Mouse (Mus musculus): Measurements from ENCODE around the gene Rdh1. TPM values are rescaled to one million over a fixed set of nuclear protein-coding genes. Genes with fewer than 3 reads are reported as not detected.
A peak's percentile ranks its signal among the peaks of the same experiment; 100 is the strongest.
"Not testable (repeated sequence)": the region's sequence is repeated elsewhere in the genome, so short reads cannot be mapped to it uniquely, and the experiment has no call there.

The Rdh1 gene
- polyA plus RNA-seq, 1 experiment from 2014 or later: not detected

GRCm38 (mm10) chr10:127755246-127755645 is 4.3 kb upstream of the Rdh1 start:
- no peaks in the 10 kb centered on the region for H3K27me3 ChIP-seq (ENCODE audit: control insufficient read depth, insufficient read depth, low read length)
- DNase-seq (no peak), ATAC-seq (ENCODE audit: low FRiP score, low TSS enrichment) (no peak)
- H3K4me1 ChIP-seq (ENCODE audit: control insufficient read depth, insufficient read depth, low read length): no peaks in the 10 kb centered on the region
- H3K4me3 ChIP-seq (replicated peaks; ENCODE audit: low read depth, low read length): no peak overlapping the region
- no peak overlapping the region for H3K4me2 ChIP-seq (ENCODE audit: low read length)
- no peaks in the 10 kb centered on the region for H3K9me3 ChIP-seq (ENCODE audit: control insufficient read depth, low read length)
- no peaks in the 10 kb centered on the region for H3K36me3 ChIP-seq (ENCODE audit: control insufficient read depth, insufficient read depth, low read length)
- H3K9ac ChIP-seq (replicated peaks; ENCODE audit: low read length): no peak overlapping the region
- no peak overlapping the region for H3K27ac ChIP-seq (replicated peaks; ENCODE audit: low read depth, low read length)
- WGBS: 92% methylated on average over 3 of the region's 3 CpGs

- no peaks in the 10 kb centered on the region for H3K27me3 ChIP-seq (ENCODE audit: control insufficient read depth, insufficient read depth, low read length)
- H3K9me3 ChIP-seq (ENCODE audit: control insufficient read depth, low read length): no peaks in the 10 kb centered on the region
- ATAC-seq (ENCODE audit: low FRiP score, low TSS enrichment): no peak
- H3K9ac ChIP-seq (replicated peaks; ENCODE audit: low read length): no peak overlapping the region
- H3K4me2 ChIP-seq (ENCODE audit: low read length): peak overlapping the region; percentile 28
- no peak overlapping the region for H3K27ac ChIP-seq (replicated peaks; ENCODE audit: low read depth, low read length)
- H3K4me3 ChIP-seq (replicated peaks; ENCODE audit: low read depth, low read length): no peak overlapping the region
- no peak for DNase-seq
- H3K36me3 ChIP-seq (ENCODE audit: control insufficient read depth, insufficient read depth, low read length): no peaks in the 10 kb centered on the region
- H3K4me1 ChIP-seq (ENCODE audit: control insufficient read depth, insufficient read depth, low read length): no peaks in the 10 kb centered on the region
- WGBS: 56% methylated on average over 18 of the region's 18 CpGs
Observed at GRCm38 (mm10) chr10:127755770-127756468, 3.6 kb upstream of the Rdh1 start.

GRCm38 (mm10) chr10:127762926-127763325 is 3.4 kb downstream of the Rdh1 start:
- not testable (repeated sequence) for H3K4me3 ChIP-seq (replicated peaks; ENCODE audit: low read depth, low read length); H3K9me3 ChIP-seq (ENCODE audit: control insufficient read depth, low read length); H3K36me3 ChIP-seq (ENCODE audit: control insufficient read depth, insufficient read depth, low read length); H3K4me2 ChIP-seq (ENCODE audit: low read length); DNase-seq; H3K9ac ChIP-seq (replicated peaks; ENCODE audit: low read length); ATAC-seq (ENCODE audit: low FRiP score, low TSS enrichment); H3K27ac ChIP-seq (replicated peaks; ENCODE audit: low read depth, low read length); H3K27me3 ChIP-seq (ENCODE audit: control insufficient read depth, insufficient read depth, low read length); H3K4me1 ChIP-seq (ENCODE audit: control insufficient read depth, insufficient read depth, low read length)
- WGBS: 86% methylated on average over 10 of the region's 10 CpGs

DNA sequence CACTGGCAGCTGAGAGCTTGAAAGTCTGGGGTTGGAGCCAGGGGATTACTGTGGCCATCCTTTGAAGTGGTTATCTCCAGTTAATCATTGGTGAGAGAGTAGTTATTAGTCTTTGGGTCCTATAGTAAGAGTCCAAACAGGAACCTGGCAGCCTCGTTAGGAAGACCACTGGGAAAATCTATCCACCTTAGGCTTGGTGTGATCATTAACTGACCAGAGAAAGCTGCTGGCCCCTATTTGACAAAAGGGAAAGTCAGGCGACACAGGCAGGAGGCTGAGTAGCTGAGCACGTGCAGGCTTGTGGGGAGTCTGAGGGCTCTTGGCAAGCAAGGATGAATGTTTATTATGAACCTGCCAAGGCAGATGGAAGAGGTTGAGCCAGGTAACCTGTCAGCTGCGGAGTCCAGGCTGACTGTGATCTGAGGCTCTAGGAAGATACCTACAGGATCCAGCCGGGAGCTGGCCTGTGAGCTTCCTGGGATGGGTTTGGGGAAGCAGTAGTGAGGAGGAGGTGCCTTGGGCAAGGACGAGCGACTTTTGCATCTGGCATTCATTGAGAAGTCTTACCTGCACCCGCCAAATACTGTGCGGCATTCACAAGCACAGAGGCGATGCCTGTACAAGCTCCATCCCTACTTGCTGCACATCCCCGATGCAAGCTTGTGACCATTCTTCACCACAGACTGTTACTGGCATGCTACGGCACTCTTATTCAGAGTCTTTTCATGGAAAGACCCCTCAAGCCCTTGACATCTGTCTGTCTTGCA is 4.6 kb downstream of the Rdh1 start:
- 79% methylated on average over 12 of the region's 12 CpGs for WGBS
- no peak overlapping the region for H3K4me2 ChIP-seq (ENCODE audit: low read length)
- no peaks in the 10 kb centered on the region for H3K4me1 ChIP-seq (ENCODE audit: control insufficient read depth, insufficient read depth, low read length)
- H3K9ac ChIP-seq (replicated peaks; ENCODE audit: low read length): no peak overlapping the region
- no peak overlapping the region for H3K4me3 ChIP-seq (replicated peaks; ENCODE audit: low read depth, low read length)
- H3K9me3 ChIP-seq (ENCODE audit: control insufficient read depth, low read length): no peaks in the 10 kb centered on the region
- no peaks in the 10 kb centered on the region for H3K36me3 ChIP-seq (ENCODE audit: control insufficient read depth, insufficient read depth, low read length)
- ATAC-seq (ENCODE audit: low FRiP score, low TSS enrichment) (no peak), DNase-seq (no peak)
- no peak overlapping the region for H3K27ac ChIP-seq (replicated peaks; ENCODE audit: low read depth, low read length)
- no peaks in the 10 kb centered on the region for H3K27me3 ChIP-seq (ENCODE audit: control insufficient read depth, insufficient read depth, low read length)

DNA sequence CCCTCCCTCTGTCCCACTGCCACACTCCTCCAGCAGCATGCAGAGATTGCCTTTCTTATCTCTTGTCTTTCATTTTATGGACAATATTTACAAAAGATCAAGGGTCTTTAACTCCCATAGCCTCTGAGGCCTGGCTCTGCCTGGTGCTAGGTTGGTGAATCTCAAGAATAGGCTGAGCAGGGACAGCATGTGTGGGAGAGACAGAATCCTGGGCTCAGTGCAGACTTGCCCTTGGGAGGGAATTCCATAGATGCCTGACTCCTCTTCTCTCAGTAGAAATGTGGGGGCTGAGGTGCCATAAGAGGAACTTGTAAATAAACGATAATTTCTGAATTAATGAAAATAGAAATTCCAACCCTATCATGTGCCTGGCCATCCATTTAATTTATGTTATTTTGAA is 7.0 kb downstream of the Rdh1 start:
- Histone ChIP-seq H3K9me3 (ENCODE audit: control insufficient read depth, low read length) (no peaks in the 10 kb centered on the region), H3K9ac (replicated peaks; ENCODE audit: low read length) (no peak overlapping the region), H3K36me3 (ENCODE audit: control insufficient read depth, insufficient read depth, low read length) (no peaks in the 10 kb centered on the region), H3K27ac (replicated peaks; ENCODE audit: low read depth, low read length) (no peak overlapping the region), H3K27me3 (ENCODE audit: control insufficient read depth, insufficient read depth, low read length) (no peaks in the 10 kb centered on the region), H3K4me3 (replicated peaks; ENCODE audit: low read depth, low read length) (no peak overlapping the region), H3K4me2 (ENCODE audit: low read length) (no peak overlapping the region), H3K4me1 (ENCODE audit: control insufficient read depth, insufficient read depth, low read length) (no peaks in the 10 kb centered on the region)
- 100% methylated on average over 1 of the region's 1 CpGs for WGBS
- no peak for ATAC-seq (ENCODE audit: low FRiP score, low TSS enrichment)
- DNase-seq: no peak

- no peak for DNase-seq
- no peak for ATAC-seq (ENCODE audit: low FRiP score, low TSS enrichment)
- no peak within 1 kb of the TSS for H3K4me3 ChIP-seq (replicated peaks; ENCODE audit: low read depth, low read length)
- H3K36me3 ChIP-seq (ENCODE audit: control insufficient read depth, insufficient read depth, low read length): no peaks in the 10 kb centered on the region
- H3K4me2 ChIP-seq (ENCODE audit: low read length): no peak within 1 kb of the TSS
- no peaks in the 10 kb centered on the region for H3K27me3 ChIP-seq (ENCODE audit: control insufficient read depth, insufficient read depth, low read length)
- 90% methylated on average over 2 of the region's 2 CpGs for WGBS
- H3K4me1 ChIP-seq (ENCODE audit: control insufficient read depth, insufficient read depth, low read length): no peaks in the 10 kb centered on the region
- no peak within 1 kb of the TSS for H3K9ac ChIP-seq (replicated peaks; ENCODE audit: low read length)
- no peak within 1 kb of the TSS for H3K27ac ChIP-seq (replicated peaks; ENCODE audit: low read depth, low read length)
- H3K9me3 ChIP-seq (ENCODE audit: control insufficient read depth, low read length): no peaks in the 10 kb centered on the region
Observed at GRCm38 (mm10) chr10:127776011-127776410, 16.5 kb downstream of the Rdh1 start, which contains the start of gene Rdh9. Gene Rdh9, plus strand, starts transcription at chr10:127776386.

GRCm38 (mm10) chr10:127782321-127782720 is 22.8 kb downstream of the Rdh1 start:
- not testable (repeated sequence) for DNase-seq; H3K4me3 ChIP-seq (replicated peaks; ENCODE audit: low read depth, low read length); H3K9ac ChIP-seq (replicated peaks; ENCODE audit: low read length); H3K4me2 ChIP-seq (ENCODE audit: low read length); H3K36me3 ChIP-seq (ENCODE audit: control insufficient read depth, insufficient read depth, low read length); ATAC-seq (ENCODE audit: low FRiP score, low TSS enrichment); H3K27ac ChIP-seq (replicated peaks; ENCODE audit: low read depth, low read length); H3K9me3 ChIP-seq (ENCODE audit: control insufficient read depth, low read length); H3K27me3 ChIP-seq (ENCODE audit: control insufficient read depth, insufficient read depth, low read length); H3K4me1 ChIP-seq (ENCODE audit: control insufficient read depth, insufficient read depth, low read length)
- 95% methylated on average over 17 of the region's 17 CpGs for WGBS

DNA sequence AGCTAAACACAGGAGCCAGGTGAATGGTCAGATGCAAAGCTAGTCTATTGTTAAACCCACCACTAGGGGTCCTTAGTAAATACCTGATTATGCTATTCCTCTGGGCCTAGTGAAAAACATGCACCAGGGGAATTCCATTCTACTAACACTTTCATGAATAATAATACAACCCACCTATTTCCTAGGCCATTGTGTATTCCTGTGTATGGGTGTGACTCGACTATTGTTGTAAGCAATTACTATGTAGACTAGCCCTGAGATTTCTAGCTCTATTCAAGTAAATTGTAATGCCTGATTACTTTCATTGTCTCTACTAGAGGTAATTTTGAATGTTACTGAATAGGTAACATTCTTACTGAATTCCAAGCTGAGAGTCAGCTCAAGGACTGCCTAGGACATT is 25.9 kb downstream of the Rdh1 start:
- not testable (repeated sequence) for H3K4me1 ChIP-seq (ENCODE audit: control insufficient read depth, insufficient read depth, low read length); H3K27ac ChIP-seq (replicated peaks; ENCODE audit: low read depth, low read length); H3K27me3 ChIP-seq (ENCODE audit: control insufficient read depth, insufficient read depth, low read length); ATAC-seq (ENCODE audit: low FRiP score, low TSS enrichment); H3K36me3 ChIP-seq (ENCODE audit: control insufficient read depth, insufficient read depth, low read length); H3K9ac ChIP-seq (replicated peaks; ENCODE audit: low read length); H3K4me2 ChIP-seq (ENCODE audit: low read length); H3K4me3 ChIP-seq (replicated peaks; ENCODE audit: low read depth, low read length); H3K9me3 ChIP-seq (ENCODE audit: control insufficient read depth, low read length); DNase-seq
- 85% methylated on average over 1 of the region's 1 CpGs for WGBS

GRCm38 (mm10) chr10:127799295-127799694 is 39.8 kb downstream of the Rdh1 start:
- WGBS: 75% methylated on average over 1 of the region's 1 CpGs
- DNase-seq (no peak), ATAC-seq (ENCODE audit: low FRiP score, low TSS enrichment) (no peak)
- Histone ChIP-seq H3K9ac (replicated peaks; ENCODE audit: low read length) (no peak overlapping the region), H3K27ac (replicated peaks; ENCODE audit: low read depth, low read length) (no peak overlapping the region), H3K36me3 (ENCODE audit: control insufficient read depth, insufficient read depth, low read length) (no peaks in the 10 kb centered on the region), H3K4me1 (ENCODE audit: control insufficient read depth, insufficient read depth, low read length) (no peaks in the 10 kb centered on the region), H3K4me3 (replicated peaks; ENCODE audit: low read depth, low read length) (no peak overlapping the region), H3K9me3 (ENCODE audit: control insufficient read depth, low read length) (no peaks in the 10 kb centered on the region), H3K27me3 (ENCODE audit: control insufficient read depth, insufficient read depth, low read length) (no peaks in the 10 kb centered on the region), H3K4me2 (ENCODE audit: low read length) (no peak overlapping the region)

All from midbrain, embryonic 14.5 days (tissue).